Mouse (Mus musculus): ENCODE results near the gene Gcnt2.
A peak's percentile ranks its signal among the peaks of the same experiment; 100 is the strongest.
"Not testable (repeated sequence)": the region's sequence is repeated elsewhere in the genome, so short reads cannot be mapped to it uniquely, and the experiment has no call there.

Gcnt2 gene

GRCm38 (mm10) chr13:40987608-40988303 is 128.2 kb downstream of the Gcnt2 start:
- not testable (repeated sequence) for DNase-seq (ENCODE audit: low read depth, low spot score)

- no peak for DNase-seq (ENCODE audit: low read depth, low spot score)
These were observed 128.9 kb downstream of the Gcnt2 start for GRCm38 (mm10) chr13:40988418-40988817.

- DNase-seq (ENCODE audit: low read depth, low spot score): no peak
These were observed 135.1 kb downstream of the Gcnt2 start for GRCm38 (mm10) chr13:40994487-40995263.

- not testable (repeated sequence) for DNase-seq (ENCODE audit: low read depth, low spot score)
These were observed 139.0 kb downstream of the Gcnt2 start for GRCm38 (mm10) chr13:40998537-40998936.

- DNase-seq (ENCODE audit: low read depth, low spot score): no peak
These were observed 140.8 kb downstream of the Gcnt2 start for GRCm38 (mm10) chr13:41000140-41000925.

- DNase-seq (ENCODE audit: low read depth, low spot score): peak; percentile 88
These were observed 141.5 kb downstream of the Gcnt2 start, which contains the start of gene Pak1ip1 for GRCm38 (mm10) chr13:41000926-41001639. Gene Pak1ip1, plus strand, starts transcription at chr13:41001023.

- DNase-seq (ENCODE audit: low read depth, low spot score): no peak
These were observed 142.4 kb downstream of the Gcnt2 start for GRCm38 (mm10) chr13:41002001-41002400.

GRCm38 (mm10) chr13:41006244-41006643 is 146.7 kb downstream of the Gcnt2 start:
- no peak for DNase-seq (ENCODE audit: low read depth, low spot score)

- DNase-seq (ENCODE audit: low read depth, low spot score): no peak
These were observed 148.7 kb downstream of the Gcnt2 start for GRCm38 (mm10) chr13:41008271-41008670.

GRCm38 (mm10) chr13:41008946-41009345 is 149.4 kb downstream of the Gcnt2 start:
- no peak for DNase-seq (ENCODE audit: low read depth, low spot score)

All from retina, adult 2 months (tissue).